Mouse (Mus musculus) Patski (cell line): ENCODE measurements around the gene Olfr419. TPM values are rescaled to one million over a fixed set of nuclear protein-coding genes. Genes with fewer than 3 reads are reported as not detected.

ENCODE experiments used
- ATAC-seq: fragments of 100-300 bp; one replicate; pipeline ENCODE4 v1.8.0; 2021
- CTCF ChIA-PET: fragments of 350-600 bp; sonication (Branson Sonifier 250); formaldehyde crosslinking; loops from one replicate; lab custom pipeline; 2022; ENCODE audit warnings: inconsistent platforms; lab: Charles Lee
- POLR2A ChIA-PET: fragments of 350-600 bp; sonication (Branson Sonifier 250); formaldehyde crosslinking; loops from one replicate; lab custom pipeline; 2022; ENCODE audit warnings: antibody characterized with exemption, inconsistent platforms; lab: Charles Lee
- DNase-seq: peaks from one replicate; pipeline ENCODE4 v3.0.0-alpha.2; 2011; ENCODE audit warnings: low read depth, low spot score
- H3K27me3 ChIP-seq: fragments of 371-371 bp; one replicate; pipeline ENCODE4 v1.5.1; 2021
- CTCF ChIP-seq: fragments of 100-300 bp; IDR thresholded peaks from one replicate; pipeline ENCODE4 v1.5.1; 2021
- in situ Hi-C: fragments of 300-500 bp; cut with MboI; formaldehyde crosslinking; loops from 3 replicates; pipeline ENCODE4 v1.11.1; 2018; ENCODE audit warnings: low pct_unique_long_range_greater_than_20kb, mixed read lengths
- polyA plus RNA-seq: library from polyadenylated mRNA; unstranded; gene quantifications from one replicate; pipeline ENCODE4 v1.2.3, GENCODE M21; 2021

The Olfr419 gene
- polyA plus RNA-seq, 1 experiment from 2014 or later = not detected

DNA sequence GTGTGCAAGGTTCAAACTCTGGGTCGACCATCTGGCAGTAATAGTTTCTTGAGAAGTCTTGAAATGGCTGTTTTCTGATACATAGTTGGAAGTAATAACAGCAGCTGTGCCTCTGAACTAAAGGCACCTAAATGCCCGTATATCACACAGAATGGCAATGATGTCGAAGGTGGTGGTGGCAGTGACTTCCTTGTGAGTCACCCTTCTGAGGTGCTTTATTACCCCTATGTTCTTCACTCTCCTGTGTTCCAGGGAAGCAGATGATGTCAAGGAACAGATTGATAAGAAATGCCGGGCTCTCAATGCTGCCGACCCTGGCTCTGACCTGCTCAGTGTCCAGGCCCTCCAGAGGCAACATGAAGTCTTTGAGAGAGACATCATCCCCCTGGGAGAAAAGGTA is 39.6 kb downstream of the Olfr419 start:
- no peak for TF ChIP-seq CTCF
- POLR2A ChIA-PET = no interaction called here
- ATAC-seq = no peak
- DNase-seq = no peak
- CTCF ChIA-PET = no interaction called here
- in situ Hi-C loops = no loop called here
- H3K27me3 ChIP-seq = no peaks in the 10 kb centered on the region

DNA sequence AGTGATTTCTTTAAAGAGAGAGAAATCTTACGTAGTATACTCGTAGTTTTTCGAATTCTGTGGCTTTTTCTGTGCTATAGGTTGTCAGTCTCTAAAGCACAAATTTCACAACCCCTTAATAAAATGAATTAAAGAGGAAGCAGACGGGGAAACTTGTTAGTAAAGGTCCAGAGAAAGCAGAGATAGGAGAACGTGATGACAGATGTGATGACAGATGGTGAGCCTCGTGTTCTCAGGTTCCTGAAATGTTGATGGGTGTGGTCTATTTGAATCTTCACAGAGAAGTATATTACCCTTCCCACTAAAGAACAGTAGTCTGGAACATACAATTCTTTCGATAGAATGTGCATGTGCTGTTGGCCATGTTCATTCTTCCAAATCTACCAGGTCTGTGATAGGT is 47.2 kb downstream of the Olfr419 start:
- no peak for DNase-seq
- CTCF ChIA-PET = no interaction called here
- POLR2A ChIA-PET = no interaction called here
- no peak for TF ChIP-seq CTCF
- H3K27me3 ChIP-seq = no peaks in the 10 kb centered on the region
- in situ Hi-C loops = no loop called here
- no peak for ATAC-seq

Other genes starting within 250 kb of the Olfr419 start
- 0.05 TPM for gene Ifi205, start 220.3 kb downstream of the Olfr419 start, polyA plus RNA-seq
- not detected for gene Olfr433, start 211.4 kb downstream of the Olfr419 start, polyA plus RNA-seq
- gene Olfr432, start 202.9 kb downstream of the Olfr419 start, polyA plus RNA-seq = not detected
- gene Olfr430, start 185.5 kb downstream of the Olfr419 start, polyA plus RNA-seq = not detected
- not detected for gene Olfr429, start 167.7 kb downstream of the Olfr419 start, polyA plus RNA-seq
- not detected for gene Olfr427, start 155.2 kb downstream of the Olfr419 start, polyA plus RNA-seq
- not detected for gene Olfr231, start 130.9 kb downstream of the Olfr419 start, polyA plus RNA-seq
- gene Olfr424, start 120.5 kb downstream of the Olfr419 start, polyA plus RNA-seq = not detected
- gene Olfr420, start 96.4 kb downstream of the Olfr419 start, polyA plus RNA-seq = not detected
- not detected for gene Spta1, start 79.3 kb downstream of the Olfr419 start, polyA plus RNA-seq
- gene Mptx1, start 78.5 kb upstream of the Olfr419 start, polyA plus RNA-seq = not detected
- not detected for gene Olfr417, start 113.1 kb upstream of the Olfr419 start, polyA plus RNA-seq
- gene Olfr248, start 139.0 kb upstream of the Olfr419 start, polyA plus RNA-seq = not detected
- gene Olfr414, start 172.0 kb upstream of the Olfr419 start, polyA plus RNA-seq = not detected
- gene Olfr220, start 190.0 kb upstream of the Olfr419 start, polyA plus RNA-seq = not detected
- not detected for gene Fmn2, start 249.8 kb upstream of the Olfr419 start, polyA plus RNA-seq